Mouse (Mus musculus): ENCODE data around the gene Chd6. TPM values are rescaled to one million over a fixed set of nuclear protein-coding genes. Genes with fewer than 3 reads are reported as not detected.
"Not testable (repeated sequence)": the region's sequence is repeated elsewhere in the genome, so short reads cannot be mapped to it uniquely, and the experiment has no call there.

Chd6 gene
- polyA plus RNA-seq, 1 experiment: 2.7 TPM

DNA sequence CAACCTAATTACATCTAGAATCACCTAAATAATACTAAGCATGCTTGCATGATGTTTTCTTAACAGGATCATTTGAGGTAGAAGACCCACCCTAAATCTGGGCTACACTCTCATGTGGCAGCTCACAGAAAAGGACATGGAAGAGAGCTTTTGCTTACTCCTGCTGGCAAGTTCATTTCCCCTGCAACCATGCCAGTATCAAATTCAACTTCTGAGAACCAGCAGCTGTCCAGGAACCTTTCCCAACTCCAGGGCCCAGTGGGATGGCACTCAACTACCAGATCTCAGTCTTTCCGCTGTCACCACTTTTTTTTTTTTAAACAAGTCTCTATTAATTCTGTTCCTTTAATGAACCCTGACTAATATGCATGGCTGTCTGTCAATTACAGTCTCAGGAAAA, 114.7 kb downstream of the Chd6 start:
- 95% methylated on average over 1 of the region's 1 CpGs for WGBS
- no peak for DNase-seq (ENCODE audit: low read depth, low spot score)

DNA sequence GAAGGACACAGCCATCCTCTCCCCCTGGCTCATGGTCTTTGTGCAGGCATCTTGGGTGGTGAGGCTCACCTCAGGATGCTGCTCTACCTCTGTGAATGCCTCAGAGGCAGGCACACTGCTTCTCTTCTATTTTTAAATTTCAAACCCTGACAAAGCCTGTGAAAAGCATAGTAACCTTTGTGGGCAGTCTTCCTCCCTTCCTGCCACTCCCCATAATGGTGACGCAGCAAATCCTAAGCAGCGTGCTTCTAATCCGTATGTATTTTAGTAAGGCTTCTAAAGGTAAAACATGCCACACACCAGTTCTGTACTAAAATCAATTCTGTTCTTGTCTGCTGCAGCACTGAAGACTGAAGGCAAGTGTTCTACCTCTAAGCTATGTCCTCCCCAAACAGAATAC, 116.4 kb downstream of the Chd6 start:
- no peak for DNase-seq (ENCODE audit: low read depth, low spot score)
- 92% methylated on average over 3 of the region's 3 CpGs for WGBS

DNA sequence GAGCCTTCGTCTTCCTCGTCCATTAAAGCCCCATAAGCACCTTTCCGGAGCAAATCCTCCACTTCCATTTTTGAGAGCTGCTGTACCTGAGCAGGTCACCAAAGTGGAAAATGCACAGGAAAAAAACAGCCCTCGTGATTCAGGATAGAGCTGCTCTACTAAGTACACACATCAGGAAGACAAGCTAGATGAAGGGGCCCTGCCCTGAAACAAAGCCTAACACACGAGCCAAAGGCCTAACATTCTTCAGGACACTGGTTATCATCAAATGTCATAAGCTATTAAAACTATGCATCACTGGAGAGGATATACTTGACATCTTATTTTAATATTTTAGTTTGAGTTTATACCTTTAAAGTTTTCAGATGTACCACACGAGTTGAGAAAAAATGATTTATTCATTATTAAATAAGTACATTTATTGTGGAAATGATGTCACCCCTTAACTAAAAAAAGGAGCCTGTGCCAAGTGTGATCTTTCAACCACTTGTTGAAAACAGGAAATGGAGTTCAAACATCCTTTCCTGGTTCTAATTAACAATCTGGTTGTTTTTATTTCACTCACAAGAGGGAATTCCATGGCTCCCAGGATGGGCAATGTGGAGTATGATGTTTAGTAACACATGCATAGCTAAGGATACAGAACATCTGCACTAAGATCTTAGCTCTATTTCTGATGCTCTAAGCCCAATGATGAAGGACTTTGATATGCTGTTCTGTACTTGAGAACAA, 118.4 kb downstream of the Chd6 start:
- no peak for DNase-seq (ENCODE audit: low read depth, low spot score)
- 64% methylated on average over 6 of the region's 6 CpGs for WGBS

DNA sequence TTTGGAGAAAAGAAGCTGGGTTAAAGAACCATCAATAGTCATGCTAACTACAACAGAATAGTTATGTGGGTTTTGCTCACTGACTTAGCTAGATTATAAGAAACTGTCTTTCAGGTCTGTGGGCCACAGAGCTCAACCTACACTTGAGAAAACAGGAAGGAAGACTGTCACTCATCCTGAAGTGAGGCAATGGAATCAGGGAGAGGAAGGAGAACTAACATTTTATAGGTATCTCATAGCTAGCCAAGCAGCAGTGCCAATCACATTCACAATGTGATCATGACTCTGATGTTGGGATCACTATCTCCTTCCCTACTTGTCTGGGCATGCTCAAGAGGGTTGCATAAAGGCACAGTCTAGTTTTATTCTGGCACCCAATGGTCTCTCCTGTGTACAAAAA, 121.4 kb downstream of the Chd6 start:
- no peak for DNase-seq (ENCODE audit: low read depth, low spot score)

DNA sequence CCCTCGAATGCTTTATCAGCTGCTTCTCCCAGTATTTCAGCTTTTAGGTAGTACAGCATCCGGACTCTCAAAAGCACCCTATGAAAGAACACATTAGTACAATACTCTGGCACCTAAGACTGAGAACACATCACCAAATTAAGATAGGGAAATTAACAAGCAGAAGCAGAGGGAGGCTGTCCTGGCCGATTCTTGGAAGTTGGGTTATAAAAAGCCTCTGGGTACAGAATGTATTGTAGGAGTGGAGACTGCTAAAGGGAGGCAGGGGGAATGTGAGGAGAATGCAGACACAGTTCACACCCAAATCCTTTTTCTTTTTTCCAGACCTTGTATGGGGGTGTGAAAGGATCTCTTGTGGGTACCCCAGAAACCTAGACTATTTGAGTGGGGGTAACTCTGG, 126.2 kb downstream of the Chd6 start:
- no peak for DNase-seq (ENCODE audit: low read depth, low spot score)
- WGBS: 72% methylated on average over 3 of the region's 3 CpGs

DNA sequence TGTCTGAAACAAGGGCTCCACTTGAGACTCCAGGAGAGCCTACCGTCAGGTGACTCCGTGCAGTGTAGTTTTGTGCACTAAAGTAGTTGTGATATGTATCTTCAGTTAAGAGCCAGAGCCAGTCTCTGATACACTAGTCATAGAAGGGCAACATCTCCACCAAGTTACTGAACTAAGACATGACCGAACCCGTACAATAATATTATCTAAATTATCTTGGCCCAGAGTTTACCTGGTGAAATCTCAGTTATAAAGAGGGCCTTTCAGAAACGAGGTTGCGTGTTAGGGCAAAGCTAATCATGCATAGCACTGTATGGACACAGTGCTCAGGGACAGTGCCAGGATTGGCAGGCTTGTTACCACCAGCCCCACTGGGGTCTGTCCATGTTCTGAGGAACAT, 127.1 kb downstream of the Chd6 start:
- 90% methylated on average over 6 of the region's 6 CpGs for WGBS

DNA sequence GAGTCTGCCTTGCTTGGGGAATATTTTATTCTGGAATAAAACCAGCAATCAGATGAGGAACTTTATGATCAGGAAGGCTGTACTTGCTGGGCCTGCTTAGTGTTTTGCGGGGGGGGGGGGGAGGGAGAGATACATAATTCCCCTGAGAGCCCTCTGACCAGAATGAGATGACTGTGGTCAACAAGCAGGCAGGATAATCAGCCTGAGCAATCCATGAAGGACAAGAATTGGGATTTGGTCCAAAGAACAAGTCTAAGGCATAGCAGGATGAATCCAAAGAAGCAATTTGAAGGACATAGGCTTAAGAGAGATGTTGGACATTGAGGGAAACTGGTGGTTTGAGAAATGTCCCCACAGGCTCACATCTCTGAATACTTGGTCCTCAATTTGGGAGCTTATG, 130.2 kb downstream of the Chd6 start:
- DNase-seq (ENCODE audit: low read depth, low spot score): no peak
- WGBS: 82% methylated on average over 1 of the region's 1 CpGs

More for the DNA sequence above, 127.1 kb downstream of the Chd6 start:
- DNase-seq (ENCODE audit: low read depth, low spot score): no peak

DNA sequence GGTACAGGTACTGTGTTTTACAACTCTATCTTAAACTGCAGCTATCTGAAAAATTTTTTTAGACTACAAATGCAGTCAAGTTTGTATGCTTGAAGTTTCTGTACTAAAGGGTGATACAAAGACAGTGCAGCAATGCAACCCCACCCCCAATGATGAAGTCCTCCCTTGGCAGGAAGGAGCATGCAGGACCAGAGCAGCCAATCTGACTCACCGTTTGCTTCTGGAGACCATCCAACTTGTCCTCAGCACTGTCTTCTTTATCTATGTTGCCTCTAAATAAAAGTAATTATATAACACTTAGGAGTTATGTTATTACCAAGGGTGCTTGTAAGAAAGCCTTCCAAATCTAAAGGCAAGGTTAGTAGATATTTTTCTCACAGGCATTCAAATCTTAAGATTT, 131.6 kb downstream of the Chd6 start:
- DNase-seq (ENCODE audit: low read depth, low spot score): no peak
- 8% methylated on average over 1 of the region's 1 CpGs for WGBS

DNA sequence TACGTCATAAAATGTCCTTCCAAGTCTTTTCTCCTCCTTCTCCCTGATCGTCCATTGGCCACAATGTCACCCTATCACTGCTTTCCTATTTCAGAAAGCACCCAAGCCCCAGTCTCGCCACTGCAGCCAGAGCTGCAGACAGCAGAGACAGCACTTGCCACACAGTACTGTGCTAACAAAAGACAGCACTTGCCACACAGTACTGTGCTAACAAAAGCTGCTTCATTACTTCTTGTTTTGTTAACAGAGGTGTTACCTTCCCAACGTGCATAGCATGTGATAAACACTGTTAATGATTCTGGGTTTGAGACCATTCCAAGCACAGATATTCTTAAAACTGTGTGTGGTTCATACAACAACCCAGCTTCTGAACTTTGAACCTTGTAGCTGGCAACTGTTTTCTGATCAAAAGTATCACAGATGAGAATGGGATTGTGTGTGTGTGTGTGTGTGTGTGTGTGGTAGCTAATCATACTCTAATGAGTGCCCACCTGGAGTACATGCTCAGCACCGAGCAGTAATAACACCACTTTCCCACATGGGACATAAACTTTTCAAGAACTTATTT, 135.1 kb downstream of the Chd6 start:
- WGBS: 33% methylated on average over 5 of the region's 5 CpGs

DNA sequence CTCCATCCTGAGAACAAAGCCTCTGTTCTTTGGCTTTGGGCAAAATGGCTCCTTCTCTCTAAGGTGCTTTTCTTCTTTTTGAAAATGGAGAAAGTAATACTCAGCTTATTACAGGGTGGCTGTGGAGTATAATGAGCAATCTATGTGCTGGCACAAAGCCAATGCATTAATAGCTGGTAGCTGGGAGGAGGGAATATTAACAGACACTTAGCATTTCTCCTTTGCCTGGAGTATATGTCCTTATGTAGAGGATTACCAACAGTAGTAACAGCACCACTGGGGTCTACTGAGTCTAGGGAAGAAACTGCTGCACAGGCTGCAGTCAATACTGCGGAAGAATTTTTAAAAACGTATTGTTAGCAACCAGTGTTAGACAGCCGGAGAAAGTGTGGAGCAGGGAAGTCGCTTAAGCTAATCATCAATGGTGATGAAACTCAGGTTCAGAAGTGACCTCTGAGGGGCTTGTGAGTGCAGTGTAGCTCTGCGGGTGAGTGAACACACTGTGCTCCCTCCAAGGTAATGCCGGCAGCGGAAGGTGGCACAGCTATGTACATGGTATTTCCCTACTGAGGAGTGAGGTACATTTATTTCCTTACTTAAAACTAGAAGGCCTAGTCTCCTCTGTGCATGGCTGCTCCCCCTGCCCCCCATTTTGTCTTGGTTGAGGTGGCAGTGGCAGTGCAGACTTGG, 136.6 kb downstream of the Chd6 start:
- 98% methylated on average over 7 of the region's 7 CpGs for WGBS

More for the DNA sequence above, 135.1 kb downstream of the Chd6 start:
- DNase-seq (ENCODE audit: low read depth, low spot score): peak; percentile 21

DNA sequence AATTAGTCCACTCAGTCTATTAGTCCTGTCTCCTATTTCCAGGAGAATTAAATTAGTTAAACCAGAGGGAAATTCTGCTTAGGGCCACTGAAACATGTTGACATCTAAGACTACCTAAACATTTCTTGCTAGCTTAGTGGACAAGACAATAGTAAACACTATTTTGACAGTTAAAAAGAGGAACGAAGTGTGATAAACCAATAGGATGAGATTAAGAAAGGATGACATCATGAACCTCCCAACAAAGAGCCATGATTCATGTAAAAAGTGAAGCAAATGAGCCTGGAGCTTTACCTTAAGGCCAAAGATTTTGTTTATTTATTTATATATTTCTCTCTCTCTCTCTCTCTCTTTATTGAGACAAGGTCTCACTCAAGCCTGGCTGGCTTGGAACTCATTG, 146.7 kb downstream of the Chd6 start:
- 88% methylated on average over 1 of the region's 1 CpGs for WGBS
- DNase-seq (ENCODE audit: low read depth, low spot score): no peak

More for the DNA sequence above, 136.6 kb downstream of the Chd6 start:
- DNase-seq (ENCODE audit: low read depth, low spot score): no peak

DNA sequence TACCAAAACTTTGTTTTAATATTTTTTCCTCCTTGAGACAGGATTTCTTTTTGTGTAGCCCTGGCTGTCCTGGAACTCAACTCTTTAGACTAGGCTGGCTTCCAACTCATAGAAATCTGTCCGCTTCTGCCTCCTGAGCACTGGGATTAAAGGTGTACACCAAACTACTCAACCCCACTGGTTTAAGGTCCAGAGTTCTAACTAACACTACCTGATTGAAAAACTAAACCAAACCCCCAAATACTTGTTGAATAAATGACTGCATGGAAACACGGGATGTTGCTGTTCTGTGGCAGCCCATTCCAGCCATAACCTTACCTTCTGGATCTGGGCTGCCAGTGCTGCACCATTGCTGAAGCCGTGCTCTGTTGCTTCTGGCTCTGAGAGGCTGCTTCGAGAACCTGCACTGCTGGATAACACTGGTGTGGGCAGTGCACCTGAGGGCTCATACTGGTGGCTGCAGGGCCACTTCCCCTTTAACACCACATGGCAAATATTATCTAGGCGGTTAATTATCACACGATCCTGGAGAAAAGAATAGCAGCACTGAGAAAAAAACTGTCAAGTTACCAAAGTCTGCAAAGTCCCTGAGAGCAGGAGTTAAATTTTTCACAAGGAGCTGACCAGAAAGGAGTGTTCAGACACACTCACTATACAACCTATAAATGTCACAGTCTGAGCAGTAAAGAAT, 147.8 kb downstream of the Chd6 start:
- 78% methylated on average over 6 of the region's 6 CpGs for WGBS

DNA sequence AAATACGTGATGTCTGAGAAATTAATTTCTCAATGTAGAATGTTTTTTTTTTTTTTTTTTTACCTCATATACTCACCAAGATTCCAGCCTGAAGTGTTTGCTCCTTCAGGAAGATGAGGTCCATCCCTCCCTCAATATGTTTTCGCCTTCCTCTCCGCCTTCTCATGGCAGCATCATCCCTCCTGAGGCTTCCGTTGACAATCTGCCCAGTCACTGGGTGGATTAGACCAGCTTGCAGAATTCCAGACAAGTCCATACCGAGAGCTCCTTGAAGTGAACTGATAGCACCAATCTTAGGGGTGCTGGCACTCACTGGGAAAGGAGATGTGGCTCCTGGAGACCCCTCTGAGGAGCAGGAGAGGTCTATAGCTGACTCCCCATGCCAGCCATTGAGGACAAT, 149.0 kb downstream of the Chd6 start:
- DNase-seq (ENCODE audit: low read depth, low spot score): no peak
- WGBS: 95% methylated on average over 5 of the region's 5 CpGs

More for the DNA sequence above, 147.8 kb downstream of the Chd6 start:
- DNase-seq (ENCODE audit: low read depth, low spot score): no peak

DNA sequence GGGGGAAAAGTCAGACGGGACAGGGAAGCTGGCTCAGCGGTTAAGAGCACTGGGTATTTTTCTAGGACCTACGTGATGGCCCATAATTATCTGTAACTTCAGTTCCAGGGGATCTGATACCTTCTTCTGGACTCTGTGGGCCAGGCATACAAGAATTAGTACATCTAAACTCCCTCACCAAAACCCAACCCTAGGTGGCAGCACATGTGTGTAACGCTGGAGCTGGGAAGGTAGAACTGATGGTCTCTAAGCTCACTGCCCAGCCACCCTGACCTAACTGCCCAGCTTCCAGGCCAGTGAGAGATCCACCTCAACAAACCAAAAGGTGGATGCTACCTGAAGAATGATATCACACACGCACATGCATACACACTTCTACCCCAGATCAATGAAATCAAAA, 150.1 kb downstream of the Chd6 start:
- DNase-seq (ENCODE audit: low read depth, low spot score): no peak
- 95% methylated on average over 5 of the region's 5 CpGs for WGBS

DNA sequence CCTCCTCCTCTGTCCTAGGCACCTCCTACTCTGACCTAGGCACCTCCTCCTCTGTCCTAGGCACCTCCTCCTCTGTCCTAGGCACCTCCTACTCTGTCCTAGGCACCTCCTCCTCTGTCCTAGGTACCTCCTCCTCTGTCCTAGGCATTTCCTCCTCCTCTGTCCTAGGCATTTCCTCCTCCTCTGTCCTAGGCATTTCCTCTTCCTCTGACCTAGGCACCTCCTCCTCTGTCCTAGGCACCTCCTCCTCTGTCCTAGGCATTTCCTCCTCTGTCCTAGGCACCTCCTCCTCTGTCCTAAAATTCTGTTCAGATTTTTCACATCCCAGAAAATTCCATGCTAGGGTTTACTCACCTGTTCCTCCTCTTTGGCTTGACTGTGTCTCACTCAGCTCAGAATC, 151.1 kb downstream of the Chd6 start:
- DNase-seq (ENCODE audit: low read depth, low spot score): not testable (repeated sequence)

DNA sequence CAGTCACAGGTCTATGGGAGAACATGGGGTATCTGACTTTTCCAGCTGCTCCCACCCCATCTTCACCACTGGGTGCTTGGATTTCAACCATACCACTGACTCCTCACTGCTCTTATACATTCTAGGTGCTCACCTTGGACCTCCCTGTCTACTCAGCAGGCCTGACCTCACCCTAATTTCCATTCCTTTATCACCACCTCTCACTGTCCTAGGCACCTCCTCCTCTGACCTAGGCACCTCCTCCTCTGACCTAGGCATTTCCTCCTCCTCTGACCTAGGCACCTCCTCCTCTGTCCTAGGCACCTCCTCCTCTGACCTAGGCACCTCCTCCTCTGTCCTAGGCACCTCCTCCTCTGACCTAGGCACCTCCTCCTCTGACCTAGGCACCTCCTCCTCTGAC, 151.6 kb downstream of the Chd6 start:
- DNase-seq (ENCODE audit: low read depth, low spot score): not testable (repeated sequence)

DNA sequence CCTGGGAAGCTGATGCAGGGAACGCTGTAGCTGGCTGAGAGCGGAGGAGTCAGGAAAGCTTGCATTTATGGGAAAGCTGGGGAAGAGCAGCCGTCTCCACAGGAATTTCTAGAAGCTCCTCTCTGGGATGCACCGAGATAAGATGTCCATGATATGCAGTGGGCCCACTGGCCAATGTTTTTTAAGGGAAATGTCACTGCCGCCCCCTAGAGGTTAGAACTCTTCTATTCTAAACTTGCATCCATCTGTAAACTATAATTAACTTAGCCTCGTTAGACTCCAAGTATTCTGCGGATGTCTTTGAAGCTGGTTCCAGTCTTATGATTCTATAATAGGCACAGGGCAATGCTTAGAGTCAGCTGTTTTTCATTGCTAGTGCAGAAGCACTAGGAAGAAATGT, 153.5 kb downstream of the Chd6 start:
- no peak for DNase-seq (ENCODE audit: low read depth, low spot score)

DNA sequence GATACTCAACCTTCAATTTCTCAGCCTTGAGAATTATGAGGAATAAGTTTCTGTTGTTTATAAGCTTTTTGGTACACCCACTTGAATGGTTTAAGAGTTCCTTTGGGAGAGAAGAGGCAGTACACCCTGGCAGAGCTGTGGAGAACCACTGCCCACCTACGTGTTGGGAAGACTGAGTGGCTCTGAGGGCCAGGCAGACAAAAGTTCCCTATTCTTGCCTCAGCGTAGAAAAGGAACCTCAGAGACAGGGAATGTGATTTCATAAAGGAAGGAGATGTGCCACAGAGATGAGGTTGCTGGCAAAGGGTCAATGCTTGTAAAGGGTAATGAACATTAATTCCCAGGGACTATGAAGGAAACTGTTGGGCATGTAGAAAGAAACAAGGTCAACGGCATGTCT, 154.3 kb downstream of the Chd6 start:
- WGBS: 85% methylated on average over 3 of the region's 3 CpGs
- DNase-seq (ENCODE audit: low read depth, low spot score): no peak

More for the DNA sequence above, 153.5 kb downstream of the Chd6 start:
- WGBS: 77% methylated on average over 7 of the region's 7 CpGs

DNA sequence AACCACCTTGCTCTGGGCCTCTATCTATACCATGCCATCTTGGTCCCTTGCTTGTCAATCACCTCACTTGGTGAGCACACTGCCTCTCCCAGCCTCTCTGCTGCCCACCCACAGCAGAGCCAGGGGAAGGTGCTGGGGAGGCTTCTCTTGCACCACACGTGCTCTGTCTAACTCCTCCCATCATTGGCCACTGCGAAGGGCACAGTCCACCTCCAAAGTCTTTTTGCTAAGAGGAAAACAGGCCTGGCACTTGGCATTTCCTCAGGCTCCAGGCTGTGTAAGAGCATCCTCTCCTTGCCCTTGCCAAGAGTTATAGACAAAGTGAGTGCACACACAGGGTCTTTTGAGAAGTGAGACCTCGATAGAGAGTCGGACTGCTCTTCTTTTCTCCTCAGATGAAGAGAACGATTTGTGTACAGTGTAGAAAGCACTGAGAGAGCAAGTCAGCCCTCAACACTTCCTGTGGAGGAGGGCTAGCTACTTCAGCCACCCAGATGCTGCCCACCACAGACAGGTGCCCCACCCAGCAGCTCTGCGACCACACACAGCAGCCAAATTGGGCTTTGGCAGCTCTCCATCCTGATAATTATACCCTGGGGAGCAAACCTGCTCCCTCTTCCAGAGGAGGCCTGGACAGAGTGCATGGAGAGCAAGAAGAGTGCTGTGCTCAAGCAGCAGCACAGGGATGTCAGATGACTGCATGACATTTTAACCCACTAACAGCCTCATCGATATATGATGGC, 155.6 kb downstream of the Chd6 start:
- DNase-seq (ENCODE audit: low read depth, low spot score): no peak
- WGBS: 72% methylated on average over 7 of the region's 7 CpGs

DNA sequence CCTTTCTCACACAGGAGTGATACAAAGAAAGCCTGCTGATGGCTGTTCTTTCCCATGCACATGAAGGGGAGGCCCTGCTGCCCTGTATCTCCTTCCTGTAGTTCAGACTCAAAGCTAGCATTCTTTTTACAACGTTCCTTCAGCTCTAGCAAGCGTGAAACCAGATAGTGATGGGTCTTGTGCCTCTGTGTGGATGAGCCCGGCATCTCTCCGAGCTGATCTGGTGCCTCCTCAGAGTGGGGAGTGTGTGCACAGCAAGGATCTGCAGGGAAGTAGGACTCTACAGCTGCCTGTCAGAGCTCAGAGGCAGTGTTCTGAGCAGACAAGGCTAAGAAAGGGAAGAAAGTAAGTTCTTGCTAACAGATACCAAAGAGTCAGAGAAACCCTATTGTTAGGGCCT, 157.3 kb downstream of the Chd6 start:
- WGBS: 76% methylated on average over 4 of the region's 4 CpGs

More for the DNA sequence above, 157.3 kb downstream of the Chd6 start:
- DNase-seq (ENCODE audit: low read depth, low spot score): no peak

All from large intestine, adult 2 months (tissue).